Mouse (Mus musculus): ENCODE data around the gene St6galnac4.

GRCm38 (mm10) chr2:32621517-32621859, 34.6 kb downstream of the St6galnac4 start, which contains the start of gene Ak1:
- TF ChIP-seq CTCF (IDR thresholded peaks at IDR 0.05; ENCODE audit: low read depth, low read length) (no peak), TAL1 (conservative IDR thresholded peaks at IDR 0.05; ENCODE audit: low read depth, low read length) (no peak), POLR2AphosphoS5 (IDR thresholded peaks at IDR 0.05; ENCODE audit: insufficient replicate concordance, low read depth, low read length) (no peak)
